Comparison of ENCODE assay signal across 26 mouse cellular contexts in genomic region chr5:97466430-97467158, GRCm38 (mm10). TPM values are rescaled to one million over a fixed set of nuclear protein-coding genes. Genes with fewer than 3 reads are reported as not detected.
A peak's percentile ranks its signal among the peaks of the same experiment; 100 is the strongest.
DNase-seq lines count a peak whose midpoint lies in the region; ATAC-seq and TF ChIP-seq lines count a peak whose summit lies in the region.
"Had no signal": no experiment of that assay in that cellular context is flagged by ENCODE, and none has a peak within 500 bp of the region (broad histone marks: within the 10 kb centered on the region; RNA-seq: fewer than 3 reads in every experiment).

No protein-coding gene starts in this region.

- TF ChIP-seq POLR2A in brain, embryonic 14.5 days (IDR thresholded peaks at IDR 0.05; ENCODE audit: borderline replicate concordance, extremely low read depth, insufficient read depth, insufficient read length, poor library complexity, severe bottlenecking): no peak

- peak; percentile 26 for DNase-seq in cerebellum, adult 11-12 months
- peak; percentile 77 for DNase-seq in hindbrain, postnatal 0 days (ENCODE audit: low spot score)
- peak; percentile 90 for DNase-seq in brain, embryonic 14.5 days (ENCODE audit: low read depth)
- peak; percentile 14 to 20 for DNase-seq in cerebellum, postnatal 36 days
- no peak for DNase-seq in urinary bladder, postnatal 10 days (ENCODE audit: low spot score)
- no peak for DNase-seq in right cerebral cortex, adult 18-20 months
- DNase-seq: gastrocnemius, postnatal 10 days; heart, adult 2 months; kidney, adult 18-20 months; kidney, postnatal 10 days; liver, embryonic 13.5 days; thymus, postnatal 4 days had no signal

- 51% methylated on average over 10 of the region's 10 CpGs for WGBS in hindbrain, postnatal 0 days
- 67% methylated on average over 10 of the region's 10 CpGs for WGBS in hindbrain, embryonic 13.5 days

- peak overlapping the region; percentile 42 for H3K27ac ChIP-seq in hindbrain, postnatal 0 days
- H3K27ac ChIP-seq in hindbrain, embryonic 13.5 days: no peak overlapping the region
- H3K27ac ChIP-seq: heart, adult 2 months; heart, embryonic 15.5 days; liver, embryonic 13.5 days; neural tube, embryonic 13.5 days had no signal

- H3K4me1 ChIP-seq in hindbrain, postnatal 0 days (ENCODE audit: insufficient read depth, low read length): no peaks in the 10 kb centered on the region
- no peaks in the 10 kb centered on the region for H3K4me1 ChIP-seq in hindbrain, embryonic 13.5 days (replicated peaks)
- H3K4me1 ChIP-seq: heart, embryonic 15.5 days; liver, embryonic 13.5 days; neural tube, embryonic 13.5 days had no signal

- H3K36me3 ChIP-seq in hindbrain, postnatal 0 days (ENCODE audit: insufficient read depth, low read length): no peaks in the 10 kb centered on the region
- no peaks in the 10 kb centered on the region for H3K36me3 ChIP-seq in hindbrain, embryonic 13.5 days
- H3K36me3 ChIP-seq: G1E; heart, embryonic 15.5 days; liver, embryonic 13.5 days; neural tube, embryonic 13.5 days had no signal

- H3K27me3 ChIP-seq in hindbrain, postnatal 0 days (ENCODE audit: insufficient read depth, low read length): no peaks in the 10 kb centered on the region
- no peaks in the 10 kb centered on the region for H3K27me3 ChIP-seq in hindbrain, embryonic 13.5 days
- H3K27me3 ChIP-seq: heart, embryonic 15.5 days; liver, embryonic 13.5 days; neural tube, embryonic 13.5 days had no signal

- no peaks in the 10 kb centered on the region for H3K9me3 ChIP-seq in hindbrain, postnatal 0 days (ENCODE audit: low read length)
- H3K9me3 ChIP-seq in hindbrain, embryonic 13.5 days: no peaks in the 10 kb centered on the region
- H3K9me3 ChIP-seq: heart, embryonic 15.5 days; liver, embryonic 13.5 days; neural tube, embryonic 13.5 days had no signal

- TF ChIP-seq CTCF in hindbrain, postnatal 0 days (IDR thresholded peaks at IDR 0.05; ENCODE audit: low read depth): no peak
- TF ChIP-seq CTCF in brain, embryonic 14.5 days (IDR thresholded peaks at IDR 0.05; ENCODE audit: borderline replicate concordance, extremely low read depth, insufficient read depth, insufficient read length): no peak

- H3K9ac ChIP-seq in hindbrain, postnatal 0 days (replicated peaks; ENCODE audit: low read length): no peak overlapping the region
- no peak overlapping the region for H3K9ac ChIP-seq in hindbrain, embryonic 13.5 days
- H3K9ac ChIP-seq: heart, embryonic 15.5 days; liver, embryonic 13.5 days; neural tube, embryonic 13.5 days had no signal

- no peak overlapping the region for H3K4me3 ChIP-seq in hindbrain, postnatal 0 days (ENCODE audit: low read length)
- H3K4me3 ChIP-seq in hindbrain, embryonic 13.5 days: no peak overlapping the region
- H3K4me3 ChIP-seq: heart, adult 2 months; heart, embryonic 15.5 days; liver, embryonic 13.5 days; neural tube, embryonic 13.5 days had no signal

- H3K4me2 ChIP-seq in hindbrain, postnatal 0 days (ENCODE audit: low read depth, low read length): no peak overlapping the region
- no peak overlapping the region for H3K4me2 ChIP-seq in hindbrain, embryonic 13.5 days
- H3K4me2 ChIP-seq: heart, embryonic 15.5 days; liver, embryonic 13.5 days; neural tube, embryonic 13.5 days had no signal

- no peak; the same call in 1 of the 2 replicates for ATAC-seq in cerebellum, adult (ENCODE audit: insufficient number of reproducible peaks, low FRiP score, low TSS enrichment)
- ATAC-seq in hindbrain, postnatal 0 days: peak; percentile 35; the same call in 1 of the 2 replicates
- no peak; the same call in 1 of the 2 replicates for ATAC-seq in hindbrain, embryonic 13.5 days (ENCODE audit: low FRiP score)
- ATAC-seq: CD4-positive, CD25-positive, alpha-beta regulatory T cell, adult 4 months; lung, postnatal 0 days had no signal

RNA-seq across cellular contexts. Expression of gene Gk2, which starts 9.8 kb away (rescaled TPM):
- not detected in 2 replicates for total RNA-seq in hindbrain, postnatal 0 days (2014; rRNA removed)
- polyA plus RNA-seq in hindbrain, postnatal 0 days (2015; fragmentation: Nextera tagmentation; extraction: Ambion mirVana): not detected in 2 replicates
- polyA plus RNA-seq in hindbrain, embryonic 13.5 days (2015; fragmentation: Nextera tagmentation; extraction: Ambion mirVana): not detected in 2 replicates
- polyA plus RNA-seq in brain, embryonic 14.5 days (2012; rRNA removed): not detected in 2 replicates
- total RNA-seq: adrenal gland, adult 18-20 months; gastrocnemius, postnatal 10 days; heart, adult 2 months; hematopoietic stem cell, adult 5-6 weeks; layer of hippocampus, adult 8-10 months; left cerebral cortex, adult 18-20 months; megakaryocyte progenitor cell, adult 5-6 weeks had no signal
- polyA plus RNA-seq: frontal cortex, adult 2 months; G1E; heart, adult 2 months; heart, embryonic 15.5 days; limb, embryonic 11.5 days; liver, embryonic 13.5 days; lung, postnatal 0 days; neural tube, embryonic 13.5 days had no signal

Comparison
In these comparisons a context has a peak if more than half of its experiments do, and no peak if none do; other contexts are left out.
1. DNase-seq: peak in cerebellum, adult 11-12 months (single experiment), hindbrain, postnatal 0 days (single experiment), brain, embryonic 14.5 days (single experiment) and cerebellum, postnatal 36 days (2 of 2); none in urinary bladder, postnatal 10 days (single experiment) and right cerebral cortex, adult 18-20 months (single experiment).